Mouse (Mus musculus): ENCODE results near the gene Snx29. TPM values are rescaled to one million over a fixed set of nuclear protein-coding genes. Genes with fewer than 3 reads are reported as not detected.

Snx29 gene
- total and polyA plus RNA-seq, 2 experiments from 2014 or later, result 7.0 to 22.8 TPM

DNA sequence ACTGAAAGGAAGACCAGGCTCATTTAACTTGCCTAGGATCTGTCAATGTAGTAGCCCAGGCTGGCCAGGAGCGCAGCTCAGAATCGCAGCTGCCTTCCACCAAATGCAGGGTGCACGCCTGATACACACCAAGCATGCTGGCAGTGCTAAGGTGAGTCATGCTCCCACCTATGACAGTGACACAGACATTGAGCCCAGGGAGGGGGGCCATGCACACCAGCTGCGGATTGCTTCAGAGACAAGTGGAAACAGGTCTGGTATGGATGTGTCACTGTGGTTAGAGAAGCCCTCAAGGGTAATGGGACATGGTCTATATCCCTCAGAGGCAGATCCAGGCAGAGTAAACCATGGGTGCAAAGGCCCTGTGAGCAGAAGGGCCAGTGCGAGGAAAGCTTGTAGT, 425.2 kb downstream of the Snx29 start:
- H3K9me3 ChIP-seq (ENCODE audit: low read length), result no peaks in the 10 kb centered on the region

GRCm38 (mm10) chr16:11749111-11749510, 426.4 kb downstream of the Snx29 start:
- Histone ChIP-seq H3K4me2 (ENCODE audit: low read depth, low read length, poor library complexity, severe bottlenecking) (no peak overlapping the region), H3K9ac (replicated peaks; ENCODE audit: low read length, poor library complexity, severe bottlenecking) (no peak overlapping the region), H3K4me3 (ENCODE audit: low read depth, low read length) (no peak overlapping the region), H3K27me3 (ENCODE audit: insufficient read depth, low read length) (no peaks in the 10 kb centered on the region), H3K9me3 (ENCODE audit: low read length) (no peaks in the 10 kb centered on the region), H3K4me1 (ENCODE audit: insufficient read depth, low read length) (no peaks in the 10 kb centered on the region), H3K36me3 (ENCODE audit: insufficient read depth, low read length) (no peaks in the 10 kb centered on the region), H3K27ac (ENCODE audit: low read depth, low read length) (no peak overlapping the region)
- DNase-seq (ENCODE audit: low spot score), result no peak
- no peak for TF ChIP-seq CTCF (IDR thresholded peaks at IDR 0.05)
- 92% methylated on average over 3 of the region's 3 CpGs for WGBS
- no peak for ATAC-seq (ENCODE audit: low FRiP score)

More for the DNA sequence above, 425.2 kb downstream of the Snx29 start:
- no peak for TF ChIP-seq CTCF (IDR thresholded peaks at IDR 0.05)
- ATAC-seq (ENCODE audit: low FRiP score), result no peak
- no peaks in the 10 kb centered on the region for H3K27me3 ChIP-seq (ENCODE audit: insufficient read depth, low read length)
- H3K36me3 ChIP-seq (ENCODE audit: insufficient read depth, low read length), result no peaks in the 10 kb centered on the region
- no peak overlapping the region for H3K27ac ChIP-seq (ENCODE audit: low read depth, low read length)
- H3K4me1 ChIP-seq (ENCODE audit: insufficient read depth, low read length), result no peaks in the 10 kb centered on the region
- no peak overlapping the region for H3K4me3 ChIP-seq (ENCODE audit: low read depth, low read length)
- WGBS, result 92% methylated on average over 5 of the region's 5 CpGs
- H3K9ac ChIP-seq (replicated peaks; ENCODE audit: low read length, poor library complexity, severe bottlenecking), result no peak overlapping the region
- H3K4me2 ChIP-seq (ENCODE audit: low read depth, low read length, poor library complexity, severe bottlenecking), result no peak overlapping the region
- DNase-seq (ENCODE audit: low spot score), result no peak

GRCm38 (mm10) chr16:11750605-11751004, 427.9 kb downstream of the Snx29 start:
- Histone ChIP-seq H3K9me3 (ENCODE audit: low read length) (no peaks in the 10 kb centered on the region), H3K9ac (replicated peaks; ENCODE audit: low read length, poor library complexity, severe bottlenecking) (no peak overlapping the region), H3K27me3 (ENCODE audit: insufficient read depth, low read length) (no peaks in the 10 kb centered on the region), H3K4me2 (ENCODE audit: low read depth, low read length, poor library complexity, severe bottlenecking) (no peak overlapping the region), H3K4me3 (ENCODE audit: low read depth, low read length) (no peak overlapping the region), H3K36me3 (ENCODE audit: insufficient read depth, low read length) (0 out of 2 replicates have a peak, but pooled peaks cover 4% of the 10 kb centered on the region), H3K4me1 (ENCODE audit: insufficient read depth, low read length) (no peaks in the 10 kb centered on the region), H3K27ac (ENCODE audit: low read depth, low read length) (no peak overlapping the region)
- no peak for TF ChIP-seq CTCF (IDR thresholded peaks at IDR 0.05)
- no peak for ATAC-seq (ENCODE audit: low FRiP score)
- DNase-seq (ENCODE audit: low spot score), result no peak

DNA sequence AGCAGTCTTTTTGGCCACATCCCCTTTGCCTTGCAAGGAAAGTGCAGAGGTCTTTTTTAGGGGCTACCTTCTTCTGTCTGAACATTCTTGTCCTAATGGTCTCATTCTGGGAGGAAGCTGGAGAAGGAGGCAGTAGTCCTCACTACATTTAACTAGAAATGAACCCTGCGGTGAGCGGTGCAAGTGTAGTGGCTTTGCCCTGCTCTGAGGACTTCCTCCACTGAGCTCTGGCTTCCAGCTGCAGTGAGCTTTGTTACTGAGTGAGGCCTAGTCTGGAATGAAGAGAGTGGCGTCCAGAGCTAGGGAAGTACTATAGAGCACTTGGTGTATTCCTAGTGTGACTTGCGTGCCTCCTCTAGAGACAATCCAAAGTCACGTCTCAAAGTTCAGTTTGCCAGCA, 429.8 kb downstream of the Snx29 start:
- no peaks in the 10 kb centered on the region for H3K9me3 ChIP-seq (ENCODE audit: low read length)
- no peak for TF ChIP-seq CTCF (IDR thresholded peaks at IDR 0.05)
- H3K27ac ChIP-seq (ENCODE audit: low read depth, low read length), result no peak overlapping the region
- 0 out of 2 replicates have a peak, but pooled peaks cover 4% of the 10 kb centered on the region for H3K36me3 ChIP-seq (ENCODE audit: insufficient read depth, low read length)
- H3K27me3 ChIP-seq (ENCODE audit: insufficient read depth, low read length), result no peaks in the 10 kb centered on the region
- no peak overlapping the region for H3K4me2 ChIP-seq (ENCODE audit: low read depth, low read length, poor library complexity, severe bottlenecking)
- no peaks in the 10 kb centered on the region for H3K4me1 ChIP-seq (ENCODE audit: insufficient read depth, low read length)
- H3K4me3 ChIP-seq (ENCODE audit: low read depth, low read length), result no peak overlapping the region
- DNase-seq (ENCODE audit: low spot score) (no peak), ATAC-seq (ENCODE audit: low FRiP score) (no peak)
- H3K9ac ChIP-seq (replicated peaks; ENCODE audit: low read length, poor library complexity, severe bottlenecking), result no peak overlapping the region
- 89% methylated on average over 5 of the region's 5 CpGs for WGBS

DNA sequence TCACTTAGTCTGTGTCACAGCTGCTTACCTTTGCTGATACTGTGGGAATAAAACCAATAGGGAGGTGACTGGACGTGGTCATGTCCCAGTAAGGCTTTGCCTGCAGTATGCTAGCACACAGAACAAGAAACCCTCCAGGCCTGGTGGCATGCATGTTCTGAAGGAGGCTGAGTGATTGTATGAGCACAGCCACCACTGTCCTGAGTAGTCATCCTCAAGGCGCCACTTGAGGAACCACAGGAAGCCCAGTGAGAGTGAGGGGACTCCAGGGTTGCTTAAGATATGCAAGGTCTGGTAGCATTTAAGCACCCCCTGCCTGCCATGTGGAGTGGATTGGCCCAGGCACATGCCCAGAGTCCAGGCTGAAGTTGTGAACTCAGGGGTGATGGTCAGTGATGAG, 430.8 kb downstream of the Snx29 start:
- Histone ChIP-seq H3K9ac (replicated peaks; ENCODE audit: low read length, poor library complexity, severe bottlenecking) (no peak overlapping the region), H3K4me1 (ENCODE audit: insufficient read depth, low read length) (no peaks in the 10 kb centered on the region), H3K4me3 (ENCODE audit: low read depth, low read length) (no peak overlapping the region), H3K9me3 (ENCODE audit: low read length) (no peaks in the 10 kb centered on the region), H3K27me3 (ENCODE audit: insufficient read depth, low read length) (no peaks in the 10 kb centered on the region), H3K27ac (ENCODE audit: low read depth, low read length) (no peak overlapping the region), H3K36me3 (ENCODE audit: insufficient read depth, low read length) (0 out of 2 replicates have a peak, but pooled peaks cover 4% of the 10 kb centered on the region), H3K4me2 (ENCODE audit: low read depth, low read length, poor library complexity, severe bottlenecking) (no peak overlapping the region)
- DNase-seq (ENCODE audit: low spot score), result no peak
- no peak for TF ChIP-seq CTCF (IDR thresholded peaks at IDR 0.05)
- WGBS, result 86% methylated on average over 2 of the region's 2 CpGs
- no peak for ATAC-seq (ENCODE audit: low FRiP score)

GRCm38 (mm10) chr16:11754136-11754535, 431.4 kb downstream of the Snx29 start:
- no peak for DNase-seq (ENCODE audit: low spot score)
- no peak for TF ChIP-seq CTCF (IDR thresholded peaks at IDR 0.05)

More at GRCm38 (mm10) chr16:11754136-11754535, 431.4 kb downstream of the Snx29 start:
- H3K27ac ChIP-seq (ENCODE audit: low read depth, low read length), result no peak overlapping the region
- H3K4me1 ChIP-seq (ENCODE audit: insufficient read depth, low read length), result no peaks in the 10 kb centered on the region
- H3K9me3 ChIP-seq (ENCODE audit: low read length), result no peaks in the 10 kb centered on the region
- WGBS, result 95% methylated on average over 2 of the region's 2 CpGs
- ATAC-seq (ENCODE audit: low FRiP score), result no peak
- no peak overlapping the region for H3K4me2 ChIP-seq (ENCODE audit: low read depth, low read length, poor library complexity, severe bottlenecking)
- no peak overlapping the region for H3K4me3 ChIP-seq (ENCODE audit: low read depth, low read length)
- H3K27me3 ChIP-seq (ENCODE audit: insufficient read depth, low read length), result no peaks in the 10 kb centered on the region
- H3K36me3 ChIP-seq (ENCODE audit: insufficient read depth, low read length), result 0 out of 2 replicates have a peak, but pooled peaks cover 4% of the 10 kb centered on the region
- no peak overlapping the region for H3K9ac ChIP-seq (replicated peaks; ENCODE audit: low read length, poor library complexity, severe bottlenecking)
